Mouse (Mus musculus) lung, adult 2 months (tissue): ENCODE measurements around the gene Tgif1.

Experiments used
- CTCF ChIP-seq: fragments of 200-500 bp; IDR thresholded peaks from 2 replicates; pipeline ENCODE4 v1.5.1; 2011; ENCODE audit warnings: mild to moderate bottlenecking, low read length, control low read depth; ENCODE audit not compliant: insufficient read depth
- POLR2A ChIP-seq: fragments of 200-500 bp; IDR thresholded peaks from 2 replicates; pipeline ENCODE4 v1.6.1; 2011; ENCODE audit warnings: low read depth, mild to moderate bottlenecking, control low read depth, low read length, borderline replicate concordance; ENCODE audit errors: extremely low read depth

- no peak for TF ChIP-seq POLR2A
- TF ChIP-seq CTCF = no peak
These were observed 35.4 kb downstream of the Tgif1 start for GRCm38 (mm10) chr17:70817862-70818451.
